Mouse (Mus musculus): ENCODE results near the gene Klhdc1. TPM values are rescaled to one million over a fixed set of nuclear protein-coding genes. Genes with fewer than 3 reads are reported as not detected.

Klhdc1 gene
- polyA plus RNA-seq, 1 experiment from 2014 or later: 9.9 TPM

GRCm38 (mm10) chr12:69227776-69228466 lies 13.1 kb upstream of the Klhdc1 start, which contains the start of gene Pole2:
Gene Pole2, minus strand, starts transcription at chr12:69228195.
- peak; percentile 97 for ATAC-seq (ENCODE audit: low FRiP score, low TSS enrichment)
- under 1% methylated on average over 37 of the region's 37 CpGs for WGBS
- no peaks in the 10 kb centered on the region for H3K9me3 ChIP-seq (ENCODE audit: low read length)

GRCm38 (mm10) chr12:69229251-69229650 lies 11.7 kb upstream of the Klhdc1 start:
- Histone ChIP-seq H3K9me3 (ENCODE audit: low read length) (no peaks in the 10 kb centered on the region), H3K4me2 (replicated peaks; ENCODE audit: low read depth, low read length) (no peak overlapping the region), H3K4me3 (ENCODE audit: low read length) (no peak overlapping the region), H3K36me3 (ENCODE audit: insufficient read depth, low read length) (0 out of 2 replicates have a peak, but pooled peaks cover 3% of the 10 kb centered on the region), H3K4me1 (ENCODE audit: insufficient read depth, low read length) (peaks cover 9% of the 10 kb centered on the region; the same call in 1 of the 2 replicates), H3K9ac (replicated peaks; ENCODE audit: low read length) (no peak overlapping the region), H3K27me3 (ENCODE audit: insufficient read depth, low read length) (no peaks in the 10 kb centered on the region), H3K27ac (ENCODE audit: low read length) (no peak overlapping the region)
- no peak for ATAC-seq (ENCODE audit: low FRiP score, low TSS enrichment)
- WGBS: 75% methylated on average over 2 of the region's 2 CpGs

More at GRCm38 (mm10) chr12:69227776-69228466, 13.1 kb upstream of the Klhdc1 start, which contains the start of gene Pole2:
- Histone ChIP-seq H3K36me3 (ENCODE audit: insufficient read depth, low read length) (peaks cover 5% of the 10 kb centered on the region; the same call in 1 of the 2 replicates), H3K4me2 (replicated peaks; ENCODE audit: low read depth, low read length) (peak within 1 kb of the TSS; percentile 65), H3K27ac (ENCODE audit: low read length) (peak within 1 kb of the TSS; percentile 94), H3K9ac (replicated peaks; ENCODE audit: low read length) (peak within 1 kb of the TSS; percentile 81), H3K27me3 (ENCODE audit: insufficient read depth, low read length) (no peaks in the 10 kb centered on the region), H3K4me1 (ENCODE audit: insufficient read depth, low read length) (peaks cover 9% of the 10 kb centered on the region; the same call in 1 of the 2 replicates), H3K4me3 (ENCODE audit: low read length) (peak within 1 kb of the TSS; percentile 82)

GRCm38 (mm10) chr12:69235782-69236181 lies 5.2 kb upstream of the Klhdc1 start:
- 91% methylated on average over 6 of the region's 6 CpGs for WGBS
- no peak for ATAC-seq (ENCODE audit: low FRiP score, low TSS enrichment)

GRCm38 (mm10) chr12:69238284-69238683 lies 2.7 kb upstream of the Klhdc1 start:
- Histone ChIP-seq H3K9me3 (ENCODE audit: low read length) (no peaks in the 10 kb centered on the region), H3K9ac (replicated peaks; ENCODE audit: low read length) (no peak overlapping the region), H3K4me2 (replicated peaks; ENCODE audit: low read depth, low read length) (no peak overlapping the region), H3K27ac (ENCODE audit: low read length) (no peak overlapping the region), H3K36me3 (ENCODE audit: insufficient read depth, low read length) (no peaks in the 10 kb centered on the region), H3K27me3 (ENCODE audit: insufficient read depth, low read length) (no peaks in the 10 kb centered on the region), H3K4me1 (ENCODE audit: insufficient read depth, low read length) (peaks cover 7% of the 10 kb centered on the region), H3K4me3 (ENCODE audit: low read length) (no peak overlapping the region)
- 43% methylated on average over 3 of the region's 3 CpGs for WGBS
- ATAC-seq (ENCODE audit: low FRiP score, low TSS enrichment): no peak

More at GRCm38 (mm10) chr12:69235782-69236181, 5.2 kb upstream of the Klhdc1 start:
- Histone ChIP-seq H3K27me3 (ENCODE audit: insufficient read depth, low read length) (no peaks in the 10 kb centered on the region), H3K9me3 (ENCODE audit: low read length) (no peaks in the 10 kb centered on the region), H3K9ac (replicated peaks; ENCODE audit: low read length) (no peak overlapping the region), H3K4me2 (replicated peaks; ENCODE audit: low read depth, low read length) (no peak overlapping the region), H3K4me1 (ENCODE audit: insufficient read depth, low read length) (peaks cover under 1% of the 10 kb centered on the region; the same call in 1 of the 2 replicates), H3K27ac (ENCODE audit: low read length) (no peak overlapping the region), H3K36me3 (ENCODE audit: insufficient read depth, low read length) (no peaks in the 10 kb centered on the region), H3K4me3 (ENCODE audit: low read length) (no peak overlapping the region)

GRCm38 (mm10) chr12:69241405-69241770 lies 412 bp downstream of the Klhdc1 start:
- Histone ChIP-seq H3K27ac (ENCODE audit: low read length) (peak overlapping the region; percentile 84), H3K27me3 (ENCODE audit: insufficient read depth, low read length) (no peaks in the 10 kb centered on the region), H3K4me3 (ENCODE audit: low read length) (peak overlapping the region; percentile 77), H3K36me3 (ENCODE audit: insufficient read depth, low read length) (no peaks in the 10 kb centered on the region), H3K4me2 (replicated peaks; ENCODE audit: low read depth, low read length) (peak overlapping the region; percentile 60), H3K9ac (replicated peaks; ENCODE audit: low read length) (peak overlapping the region; percentile 93), H3K9me3 (ENCODE audit: low read length) (no peaks in the 10 kb centered on the region), H3K4me1 (ENCODE audit: insufficient read depth, low read length) (peaks cover 7% of the 10 kb centered on the region)
- WGBS: 0% methylated on average over 3 of the region's 3 CpGs
- ATAC-seq (ENCODE audit: low FRiP score, low TSS enrichment): no peak

GRCm38 (mm10) chr12:69241771-69242431 lies 925 bp downstream of the Klhdc1 start:
- H3K27me3 ChIP-seq (ENCODE audit: insufficient read depth, low read length): no peaks in the 10 kb centered on the region

GRCm38 (mm10) chr12:69249766-69250165 lies 8.8 kb downstream of the Klhdc1 start:
- no peaks in the 10 kb centered on the region for H3K36me3 ChIP-seq (ENCODE audit: insufficient read depth, low read length)
- no peak overlapping the region for H3K4me3 ChIP-seq (ENCODE audit: low read length)
- 87% methylated on average over 4 of the region's 4 CpGs for WGBS

More at GRCm38 (mm10) chr12:69241771-69242431, 925 bp downstream of the Klhdc1 start:
- Histone ChIP-seq H3K4me1 (ENCODE audit: insufficient read depth, low read length) (peaks cover 7% of the 10 kb centered on the region), H3K4me2 (replicated peaks; ENCODE audit: low read depth, low read length) (peak overlapping the region; percentile 60), H3K4me3 (ENCODE audit: low read length) (peak overlapping the region; percentile 77), H3K36me3 (ENCODE audit: insufficient read depth, low read length) (no peaks in the 10 kb centered on the region), H3K27ac (ENCODE audit: low read length) (peak overlapping the region; percentile 84), H3K9me3 (ENCODE audit: low read length) (no peaks in the 10 kb centered on the region), H3K9ac (replicated peaks; ENCODE audit: low read length) (peak overlapping the region; percentile 93)
- peak; percentile 96 for ATAC-seq (ENCODE audit: low FRiP score, low TSS enrichment)
- WGBS: under 1% methylated on average over 58 of the region's 64 CpGs

GRCm38 (mm10) chr12:69250756-69251155 lies 9.8 kb downstream of the Klhdc1 start:
- 82% methylated on average over 8 of the region's 8 CpGs for WGBS
- no peaks in the 10 kb centered on the region for H3K27me3 ChIP-seq (ENCODE audit: insufficient read depth, low read length)
- H3K4me2 ChIP-seq (replicated peaks; ENCODE audit: low read depth, low read length): no peak overlapping the region
- no peaks in the 10 kb centered on the region for H3K36me3 ChIP-seq (ENCODE audit: insufficient read depth, low read length)
- H3K4me1 ChIP-seq (ENCODE audit: insufficient read depth, low read length): no peaks in the 10 kb centered on the region
- H3K4me3 ChIP-seq (ENCODE audit: low read length): no peak overlapping the region
- H3K9me3 ChIP-seq (ENCODE audit: low read length): no peaks in the 10 kb centered on the region
- no peak overlapping the region for H3K27ac ChIP-seq (ENCODE audit: low read length)
- ATAC-seq (ENCODE audit: low FRiP score, low TSS enrichment): no peak
- H3K9ac ChIP-seq (replicated peaks; ENCODE audit: low read length): no peak overlapping the region

More at GRCm38 (mm10) chr12:69249766-69250165, 8.8 kb downstream of the Klhdc1 start:
- H3K27ac ChIP-seq (ENCODE audit: low read length): no peak overlapping the region
- no peaks in the 10 kb centered on the region for H3K27me3 ChIP-seq (ENCODE audit: insufficient read depth, low read length)
- no peaks in the 10 kb centered on the region for H3K4me1 ChIP-seq (ENCODE audit: insufficient read depth, low read length)
- no peak overlapping the region for H3K9ac ChIP-seq (replicated peaks; ENCODE audit: low read length)
- no peaks in the 10 kb centered on the region for H3K9me3 ChIP-seq (ENCODE audit: low read length)
- no peak overlapping the region for H3K4me2 ChIP-seq (replicated peaks; ENCODE audit: low read depth, low read length)
- ATAC-seq (ENCODE audit: low FRiP score, low TSS enrichment): no peak

GRCm38 (mm10) chr12:69253806-69254205 lies 12.8 kb downstream of the Klhdc1 start:
- Histone ChIP-seq H3K4me3 (ENCODE audit: low read length) (no peak overlapping the region), H3K36me3 (ENCODE audit: insufficient read depth, low read length) (no peaks in the 10 kb centered on the region), H3K4me2 (replicated peaks; ENCODE audit: low read depth, low read length) (no peak overlapping the region), H3K9me3 (ENCODE audit: low read length) (no peaks in the 10 kb centered on the region), H3K27me3 (ENCODE audit: insufficient read depth, low read length) (no peaks in the 10 kb centered on the region), H3K27ac (ENCODE audit: low read length) (no peak overlapping the region), H3K4me1 (ENCODE audit: insufficient read depth, low read length) (no peaks in the 10 kb centered on the region), H3K9ac (replicated peaks; ENCODE audit: low read length) (no peak overlapping the region)
- ATAC-seq (ENCODE audit: low FRiP score, low TSS enrichment): no peak
- WGBS: 98% methylated on average over 1 of the region's 1 CpGs

GRCm38 (mm10) chr12:69257836-69258235 lies 16.9 kb downstream of the Klhdc1 start:
- H3K9ac ChIP-seq (replicated peaks; ENCODE audit: low read length): no peak overlapping the region
- H3K27ac ChIP-seq (ENCODE audit: low read length): no peak overlapping the region
- no peaks in the 10 kb centered on the region for H3K9me3 ChIP-seq (ENCODE audit: low read length)
- H3K27me3 ChIP-seq (ENCODE audit: insufficient read depth, low read length): no peaks in the 10 kb centered on the region
- H3K4me2 ChIP-seq (replicated peaks; ENCODE audit: low read depth, low read length): no peak overlapping the region
- no peaks in the 10 kb centered on the region for H3K4me1 ChIP-seq (ENCODE audit: insufficient read depth, low read length)
- no peak for ATAC-seq (ENCODE audit: low FRiP score, low TSS enrichment)
- H3K36me3 ChIP-seq (ENCODE audit: insufficient read depth, low read length): no peaks in the 10 kb centered on the region
- no peak overlapping the region for H3K4me3 ChIP-seq (ENCODE audit: low read length)
- 85% methylated on average over 11 of the region's 11 CpGs for WGBS
